Mouse (Mus musculus) kidney, postnatal 0 days (tissue): ENCODE results near the gene Klk14. TPM values are rescaled to one million over a fixed set of nuclear protein-coding genes. Genes with fewer than 3 reads are reported as not detected.

ENCODE experiments used
- ATAC-seq: fragments of 200-750 bp; cut with Nextera tagmentation; replicated peaks from 2 replicates; pipeline ENCODE4 v1.8.0; 2017; ENCODE audit warnings: low read depth, moderate number of reproducible peaks, moderate TSS enrichment, moderate library complexity; ENCODE audit not compliant: low FRiP score
- DNase-seq: peaks from one replicate; pipeline ENCODE4 v3.0.0-alpha.2; 2016; ENCODE audit warnings: low spot score
- H3K27ac ChIP-seq: fragments of 300-500 bp; sonication (generic); 2 replicates; pipeline ENCODE4 v1.5.1; 2014; ENCODE audit warnings: mild to moderate bottlenecking
- H3K27me3 ChIP-seq: fragments of 300-500 bp; sonication (generic); 2 replicates; pipeline ENCODE4 v1.6.1; 2014; ENCODE audit warnings: low read length, mixed read lengths; ENCODE audit not compliant: insufficient read depth
- H3K36me3 ChIP-seq: fragments of 300-500 bp; sonication (generic); 2 replicates; pipeline ENCODE4 v1.6.1; 2014; ENCODE audit warnings: low read length, mixed read lengths; ENCODE audit not compliant: insufficient read depth
- H3K4me1 ChIP-seq: fragments of 300-500 bp; sonication (generic); replicated peaks from 2 replicates; pipeline ENCODE4 v1.6.1; 2014; ENCODE audit warnings: antibody characterized with exemption, low read length, mixed read lengths; ENCODE audit not compliant: insufficient read depth
- H3K4me2 ChIP-seq: fragments of 300-500 bp; sonication (generic); 2 replicates; pipeline ENCODE4 v1.6.1; 2014; ENCODE audit warnings: mild to moderate bottlenecking, low read length, moderate library complexity, mixed read lengths
- H3K4me3 ChIP-seq: fragments of 300-500 bp; sonication (generic); replicated peaks from 2 replicates; pipeline ENCODE4 v1.5.1; 2014; ENCODE audit warnings: low read depth, low read length
- H3K9ac ChIP-seq: fragments of 300-500 bp; sonication (generic); 2 replicates; pipeline ENCODE4 v1.6.1; 2014; ENCODE audit warnings: low read depth, low read length
- H3K9me3 ChIP-seq: fragments of 300-500 bp; sonication (generic); replicated peaks from 2 replicates; pipeline ENCODE4 v1.6.1; 2016; ENCODE audit warnings: low read length, inconsistent platforms, mixed read lengths
- CTCF ChIP-seq: IDR thresholded peaks from 2 replicates; pipeline ENCODE4 v1.5.1; 2016; ENCODE audit warnings: antibody characterized with exemption, low read depth, mild to moderate bottlenecking, moderate library complexity
- WGBS: fragments of 180-500 bp; shearing (Covaris S2); extraction: QIAGEN DNeasy Blood & Tissue Kit; methylation state at CpG from one replicate; pipeline ENCODE4 v1.1.7; 2014; 5-methylcytosine and 5-hydroxymethylcytosine counted together
- polyA plus RNA-seq: library from polyadenylated mRNA; unstranded; fragments of >200 nt; fragmentation: Nextera tagmentation; extraction: Ambion mirVana; gene quantifications from 2 replicates; pipeline ENCODE4 v1.2.1, GENCODE M21; 2015

The Klk14 gene
- not detected in 2 replicates for polyA plus RNA-seq

DNA sequence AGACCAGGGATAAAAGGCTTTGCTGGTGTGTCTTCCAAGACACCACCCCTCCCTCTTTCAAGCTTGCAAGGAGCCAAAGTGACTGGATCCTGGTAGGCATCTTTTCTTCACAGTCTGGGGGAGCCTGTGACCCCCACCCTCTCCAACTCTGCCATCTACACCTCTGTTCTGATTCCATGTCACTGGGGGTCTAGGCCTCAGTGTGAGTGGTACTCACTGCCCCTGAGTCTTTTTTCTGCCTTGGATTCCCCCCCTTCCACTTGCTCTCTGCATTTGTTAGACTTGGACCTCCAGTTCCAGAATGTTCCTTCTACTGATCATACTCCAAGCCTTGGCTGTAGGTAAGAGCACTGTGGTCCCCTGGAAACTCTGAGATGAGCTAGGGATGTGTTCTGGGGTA is at the start of gene Klk14:
Gene Klk14 (plus strand): TSS at position 301 of the 400 bp plus-strand sequence.
- Histone ChIP-seq H3K36me3 (no peaks in the 10 kb centered on the region), H3K4me3 (no peak within 1 kb of the TSS), H3K4me1 (no peaks in the 10 kb centered on the region), H3K9ac (no peak within 1 kb of the TSS), H3K9me3 (no peaks in the 10 kb centered on the region), H3K4me2 (no peak within 1 kb of the TSS), H3K27ac (no peak within 1 kb of the TSS), H3K27me3 (no peaks in the 10 kb centered on the region)
- ATAC-seq = no peak
- no peak for DNase-seq
- TF ChIP-seq CTCF = no peak

DNA sequence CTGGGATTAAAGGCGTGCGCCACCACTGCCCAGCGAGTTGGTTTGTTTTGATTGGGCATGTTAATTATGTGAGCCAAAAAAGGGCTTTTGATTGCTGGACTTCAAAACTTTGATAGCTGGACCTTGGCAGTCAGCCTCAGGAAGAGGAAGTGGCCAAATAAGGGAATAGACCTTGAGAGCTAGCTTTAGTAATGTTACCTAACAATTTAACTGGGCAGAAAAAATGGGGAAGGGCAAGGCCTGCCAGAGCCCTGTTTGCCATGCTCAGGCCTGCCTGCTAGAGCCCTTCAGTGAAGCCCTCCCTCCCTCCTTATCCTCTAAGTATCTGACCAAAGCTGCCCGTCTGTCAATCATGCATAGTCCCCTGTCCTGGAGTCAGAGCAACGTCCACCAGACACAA is 47.6 kb upstream of the Klk14 start:
- Histone ChIP-seq H3K9me3 (no peaks in the 10 kb centered on the region), H3K27ac (no peak overlapping the region), H3K36me3 (no peaks in the 10 kb centered on the region), H3K4me1 (no peaks in the 10 kb centered on the region), H3K27me3 (no peaks in the 10 kb centered on the region), H3K4me2 (no peak overlapping the region), H3K4me3 (no peak overlapping the region), H3K9ac (no peak overlapping the region)
- ATAC-seq = no peak
- TF ChIP-seq CTCF = no peak
- no peak for DNase-seq
- 80% methylated on average over 5 of the region's 5 CpGs for WGBS

DNA sequence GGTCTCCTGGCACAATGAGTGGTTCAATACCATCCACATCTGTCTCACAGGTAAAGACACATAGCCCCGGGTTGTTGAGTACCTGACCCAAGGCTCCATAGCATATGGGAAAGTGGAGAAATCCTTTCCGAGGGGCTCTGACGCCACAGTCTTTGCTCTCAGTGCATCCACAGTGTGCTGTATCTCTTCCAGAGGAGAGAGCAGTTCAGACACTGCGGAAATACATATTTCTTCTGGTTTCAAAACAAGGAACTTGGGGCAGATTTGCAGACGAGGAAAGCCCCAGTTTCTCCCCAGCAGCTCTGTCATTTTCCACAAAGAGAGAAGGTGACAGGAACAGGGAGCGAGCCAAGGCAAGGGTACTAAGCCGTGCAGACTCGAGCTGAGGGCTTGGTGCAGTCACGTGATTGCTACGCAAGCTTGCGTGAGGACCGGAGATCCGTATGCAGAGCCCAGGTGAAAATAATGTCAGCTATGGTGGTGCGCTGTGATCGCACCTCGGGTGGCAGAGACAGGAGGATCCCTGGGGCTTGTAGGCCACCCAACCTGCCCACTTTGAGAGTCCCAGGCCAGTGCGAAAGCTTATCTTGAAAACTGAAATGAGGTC is 47.1 kb upstream of the Klk14 start:
- 83% methylated on average over 17 of the region's 17 CpGs for WGBS
- H3K4me3 ChIP-seq = no peak overlapping the region
- ATAC-seq (no peak), DNase-seq (no peak)
- H3K4me1 ChIP-seq = no peaks in the 10 kb centered on the region
- TF ChIP-seq CTCF = no peak
- no peaks in the 10 kb centered on the region for H3K9me3 ChIP-seq
- no peak overlapping the region for H3K4me2 ChIP-seq
- no peaks in the 10 kb centered on the region for H3K36me3 ChIP-seq
- no peak overlapping the region for H3K27ac ChIP-seq
- no peak overlapping the region for H3K9ac ChIP-seq
- H3K27me3 ChIP-seq = no peaks in the 10 kb centered on the region

DNA sequence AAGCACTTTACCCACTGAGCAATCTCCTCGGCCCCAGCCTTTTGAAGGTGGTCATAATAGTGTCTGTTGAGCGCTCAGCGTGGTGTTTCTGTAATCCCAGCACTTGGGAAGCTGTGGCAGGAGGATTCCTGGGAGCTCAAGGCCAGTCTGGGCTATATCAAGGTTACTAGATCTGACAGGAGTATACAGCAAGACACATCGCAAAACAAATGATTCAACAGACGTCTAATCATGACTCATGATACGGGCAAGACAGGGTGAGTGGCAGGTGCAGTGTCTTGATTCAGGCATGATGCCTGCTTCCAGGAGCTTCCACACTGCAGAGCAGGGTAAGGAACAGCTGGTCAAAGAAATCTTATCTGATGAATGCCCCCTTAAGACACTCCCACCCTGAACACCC is 37.5 kb upstream of the Klk14 start:
- H3K9me3 ChIP-seq = no peaks in the 10 kb centered on the region
- no peaks in the 10 kb centered on the region for H3K4me1 ChIP-seq
- H3K27ac ChIP-seq = no peak overlapping the region
- no peak for ATAC-seq
- TF ChIP-seq CTCF = no peak
- no peaks in the 10 kb centered on the region for H3K27me3 ChIP-seq
- no peak overlapping the region for H3K4me2 ChIP-seq
- no peak for DNase-seq
- WGBS = 85% methylated on average over 6 of the region's 6 CpGs
- H3K9ac ChIP-seq = no peak overlapping the region
- no peak overlapping the region for H3K4me3 ChIP-seq
- H3K36me3 ChIP-seq = no peaks in the 10 kb centered on the region

DNA sequence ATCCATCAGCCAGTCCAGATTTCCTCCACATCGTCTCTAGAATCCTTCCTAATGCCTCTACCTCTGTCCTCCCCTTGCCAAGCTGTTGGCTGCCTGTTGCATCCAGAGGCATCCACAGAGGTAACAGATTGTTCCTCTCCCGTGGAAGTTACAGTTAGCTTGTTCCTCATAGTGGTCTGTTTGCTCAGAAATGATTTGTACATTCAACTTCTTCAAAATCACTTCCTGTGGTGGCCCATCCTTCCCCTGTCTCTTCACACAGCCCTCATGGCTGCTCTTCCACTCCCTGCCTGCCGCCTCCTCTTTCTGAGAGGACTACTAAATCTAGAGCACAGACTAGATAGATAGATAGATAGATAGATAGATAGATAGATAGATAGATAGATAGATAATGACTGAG is 35.7 kb upstream of the Klk14 start:
- no peak overlapping the region for H3K4me2 ChIP-seq
- TF ChIP-seq CTCF = no peak
- H3K4me1 ChIP-seq = no peaks in the 10 kb centered on the region
- no peaks in the 10 kb centered on the region for H3K27me3 ChIP-seq
- H3K27ac ChIP-seq = no peak overlapping the region
- H3K9ac ChIP-seq = no peak overlapping the region
- no peak for ATAC-seq
- no peak overlapping the region for H3K4me3 ChIP-seq
- no peak for DNase-seq
- no peaks in the 10 kb centered on the region for H3K36me3 ChIP-seq
- WGBS = 81% methylated on average over 3 of the region's 3 CpGs
- H3K9me3 ChIP-seq = no peaks in the 10 kb centered on the region

DNA sequence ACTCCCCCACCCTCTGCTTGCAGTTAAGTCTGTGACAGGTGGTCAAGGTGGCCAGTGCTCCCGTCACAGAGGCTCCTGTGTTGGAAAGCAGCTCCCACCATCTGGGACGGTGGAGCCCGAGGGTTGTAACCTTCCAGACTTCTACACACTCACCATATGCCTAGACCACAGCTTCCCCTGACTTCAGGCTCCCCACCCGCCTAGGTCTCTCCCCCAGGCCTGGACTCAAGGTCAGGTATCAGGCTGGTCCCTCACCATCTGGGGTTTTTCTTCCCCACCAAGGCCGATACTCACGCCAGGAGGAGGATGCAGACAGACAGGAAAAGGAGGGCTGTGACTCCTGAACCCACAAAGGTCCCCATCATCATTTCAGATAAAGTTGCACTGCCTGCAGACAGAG is 34.0 kb upstream of the Klk14 start:
- Histone ChIP-seq H3K27ac (no peak overlapping the region), H3K9ac (no peak overlapping the region), H3K9me3 (no peaks in the 10 kb centered on the region), H3K4me3 (no peak overlapping the region), H3K4me1 (no peaks in the 10 kb centered on the region), H3K4me2 (no peak overlapping the region), H3K36me3 (no peaks in the 10 kb centered on the region), H3K27me3 (no peaks in the 10 kb centered on the region)
- DNase-seq = no peak
- WGBS = 32% methylated on average over 6 of the region's 6 CpGs
- TF ChIP-seq CTCF = no peak
- ATAC-seq = no peak

DNA sequence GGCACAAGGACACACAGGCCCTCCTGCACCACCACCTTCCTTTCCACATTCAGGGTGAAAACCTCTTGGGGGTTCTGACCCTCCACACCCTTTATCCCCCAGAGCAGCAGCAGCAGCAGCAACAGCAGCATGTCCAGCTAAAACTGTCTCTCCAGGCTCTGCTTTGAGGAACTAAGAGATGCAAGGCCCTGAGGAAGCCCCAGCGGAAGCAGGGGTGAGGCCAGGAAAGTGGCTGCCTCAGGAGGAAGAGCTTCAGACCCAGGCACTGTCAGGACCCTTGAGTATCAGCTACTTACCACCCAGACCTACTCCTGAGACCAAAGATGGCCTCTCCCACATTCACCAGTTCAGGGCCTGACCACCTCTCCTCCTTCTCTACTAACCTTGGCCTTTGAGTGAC is 30.2 kb upstream of the Klk14 start, which contains the start of gene Siglece:
Gene Siglece (minus strand): TSS at position 160 of the 400 bp plus-strand sequence.
- ATAC-seq (no peak), DNase-seq (no peak)
- Histone ChIP-seq H3K4me2 (no peak within 1 kb of the TSS), H3K4me1 (no peaks in the 10 kb centered on the region), H3K27me3 (no peaks in the 10 kb centered on the region), H3K4me3 (no peak within 1 kb of the TSS), H3K9me3 (no peaks in the 10 kb centered on the region), H3K27ac (no peak within 1 kb of the TSS), H3K36me3 (no peaks in the 10 kb centered on the region), H3K9ac (no peak within 1 kb of the TSS)
- TF ChIP-seq CTCF = no peak
- 85% methylated on average over 1 of the region's 1 CpGs for WGBS
